Mouse (Mus musculus) heart, adult 8-10 months (tissue): ENCODE measurements at regions not wholly inside any gene's neighbourhood (a gene's known extent, or its start where the extent isn't known, plus 50 kb on each side); places are given as distances from the start of the nearest gene placed in this dataset.

ENCODE experiments used
- DNase-seq: peaks from one replicate; pipeline ENCODE4 v3.0.0; 2022; ENCODE audit warnings: low spot score

DNA sequence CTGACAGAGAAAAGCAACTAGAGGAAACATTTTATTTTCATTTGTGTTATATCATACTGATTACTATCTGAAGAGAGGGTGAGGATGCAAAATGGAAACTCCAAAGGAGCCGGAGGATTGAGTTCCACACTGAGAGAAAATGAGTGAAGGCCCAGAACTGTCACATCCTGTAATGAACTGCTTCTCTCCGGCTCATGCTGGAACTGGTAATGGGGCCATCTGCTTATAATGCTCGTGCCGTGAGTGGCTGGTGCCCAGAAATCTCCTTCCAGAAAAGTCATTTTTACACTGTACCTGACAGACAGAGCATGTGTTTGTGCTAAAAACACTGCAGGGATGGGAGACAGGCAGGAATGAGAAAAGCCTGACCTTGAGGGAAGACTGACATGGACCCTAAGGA is 483.5 kb upstream of the Pkdcc start:
- no peak for DNase-seq

DNA sequence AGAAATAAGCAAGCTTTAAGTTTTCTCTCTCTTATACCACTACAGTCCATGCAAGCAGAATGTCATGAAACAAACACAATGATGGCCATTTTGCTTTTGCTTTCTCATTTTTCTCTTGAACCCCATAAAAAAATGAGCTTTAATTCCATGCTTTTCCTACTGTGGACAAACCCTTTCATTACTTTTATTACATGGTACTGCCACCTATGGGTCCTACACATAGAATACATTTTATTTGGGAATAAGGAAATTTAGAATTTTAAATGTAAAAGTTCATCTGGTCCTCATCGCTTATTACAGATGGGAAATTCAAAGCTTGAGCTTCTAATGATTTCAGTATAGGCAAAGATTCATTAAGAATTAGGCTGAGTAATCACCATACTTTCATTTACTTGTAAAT is 472.6 kb upstream of the Pkdcc start:
- no peak for DNase-seq

DNA sequence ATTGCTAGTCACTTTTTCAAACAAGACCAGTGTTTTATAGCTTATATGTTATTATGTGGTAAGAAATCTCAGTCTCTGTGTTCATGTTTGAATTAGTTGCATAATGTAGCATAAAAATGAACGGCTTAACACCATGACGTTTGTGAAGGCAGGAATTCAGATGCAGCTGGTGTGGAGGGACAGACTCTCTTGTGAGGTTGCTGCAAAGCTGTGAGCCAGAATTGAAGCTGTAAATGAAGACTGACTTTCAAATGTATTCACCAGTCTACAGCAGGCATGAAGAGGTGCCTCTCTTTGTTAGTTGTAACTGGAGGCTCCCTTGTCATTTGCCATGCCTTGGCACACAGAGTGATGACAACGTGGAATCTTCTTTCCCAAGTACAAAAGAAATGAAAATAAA is 457.7 kb upstream of the Pkdcc start:
- DNase-seq = no peak

DNA sequence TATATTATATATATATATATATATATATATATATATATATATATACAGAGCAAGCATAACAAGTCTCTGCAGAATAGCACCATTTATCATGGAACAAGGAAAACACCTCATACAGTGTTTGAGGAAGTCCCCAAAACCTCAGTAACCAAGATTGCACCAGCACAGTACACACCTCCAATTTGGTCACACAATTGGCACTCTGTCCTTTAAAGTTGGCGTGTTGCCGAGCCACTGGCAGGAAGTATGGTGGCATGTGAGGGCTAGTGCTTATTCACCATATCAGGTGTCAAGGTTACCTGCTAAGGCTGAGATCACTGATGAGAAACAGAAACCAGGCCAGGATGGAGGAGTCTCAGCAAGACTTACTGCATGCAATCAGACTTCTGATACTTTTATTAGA is 436.0 kb upstream of the Pkdcc start:
- DNase-seq = peak; percentile 22

DNA sequence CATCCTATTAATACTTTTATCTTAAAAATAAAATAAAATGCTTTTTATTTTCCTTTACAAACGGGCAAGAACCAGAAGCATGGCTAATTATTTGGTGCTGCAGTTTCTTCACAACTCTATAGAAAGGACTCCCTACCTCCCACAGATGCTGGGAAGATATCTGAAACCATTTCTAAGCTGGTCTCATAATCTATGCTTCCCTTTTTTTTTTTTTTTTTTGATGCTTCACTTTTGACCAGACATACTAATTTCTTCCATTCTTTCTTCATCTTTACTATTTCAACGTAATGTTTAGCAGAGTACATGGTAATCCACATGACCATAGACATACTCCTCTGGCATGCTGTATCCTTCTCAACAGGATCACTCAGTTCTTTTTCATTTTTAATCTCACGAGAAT is 393.0 kb upstream of the Pkdcc start:
- no peak for DNase-seq

DNA sequence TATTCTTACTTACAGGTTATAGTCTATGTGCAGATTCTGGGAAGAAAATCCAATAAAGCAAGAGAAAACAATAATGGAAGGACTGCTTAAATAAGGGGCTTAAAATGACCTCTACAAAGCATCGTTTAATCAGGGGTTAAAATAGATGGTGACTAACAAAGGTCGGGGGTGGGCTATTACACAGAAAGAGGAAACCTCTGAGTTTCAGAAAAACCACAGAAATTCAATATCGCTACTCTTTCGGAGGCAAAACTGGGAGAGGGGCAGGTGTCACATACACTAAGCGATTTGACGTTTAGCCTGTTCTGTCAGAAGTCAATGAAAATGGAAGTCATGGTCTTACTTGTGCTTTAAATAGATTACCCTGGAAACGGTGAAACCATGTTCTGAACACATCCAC is 391.0 kb upstream of the Pkdcc start:
- DNase-seq = no peak

DNA sequence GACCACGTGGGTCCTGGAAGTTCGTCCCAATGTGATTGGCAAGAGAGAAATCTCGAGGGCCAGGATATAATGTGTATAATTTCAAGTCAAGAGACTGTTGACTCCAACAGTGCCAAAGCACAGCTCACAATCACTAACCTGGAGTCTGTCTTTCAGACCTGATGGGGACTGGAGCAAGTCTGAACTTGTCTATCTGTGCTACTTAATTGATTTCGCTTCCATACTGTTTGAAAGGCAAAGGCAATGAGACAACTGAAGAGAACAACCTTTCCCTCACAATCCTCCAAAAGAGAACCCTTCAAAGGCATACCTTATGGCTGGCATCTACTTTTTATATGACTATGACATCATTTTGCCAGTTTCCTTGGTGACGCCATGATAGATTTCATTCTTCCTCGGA is 390.5 kb upstream of the Pkdcc start:
- no peak for DNase-seq

DNA sequence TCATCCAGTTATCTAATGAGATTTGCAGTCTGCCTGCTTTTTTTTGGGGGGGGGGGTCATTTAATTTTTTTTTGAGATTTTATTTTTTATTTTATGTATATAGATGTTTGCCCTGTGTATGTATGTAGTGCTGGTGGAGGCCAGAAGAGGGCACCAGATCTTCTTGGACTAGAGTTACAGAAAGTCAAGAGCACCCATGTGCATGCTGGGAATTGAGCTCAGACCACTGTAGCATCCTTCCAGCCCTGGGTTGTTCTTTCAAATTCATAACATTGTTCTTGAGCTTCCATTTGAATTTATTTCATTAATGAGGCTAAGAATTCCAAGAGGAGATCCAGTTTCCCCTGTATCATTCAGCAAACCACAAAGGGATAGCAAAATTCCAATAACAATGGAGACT is 387.9 kb upstream of the Pkdcc start:
- no peak for DNase-seq

DNA sequence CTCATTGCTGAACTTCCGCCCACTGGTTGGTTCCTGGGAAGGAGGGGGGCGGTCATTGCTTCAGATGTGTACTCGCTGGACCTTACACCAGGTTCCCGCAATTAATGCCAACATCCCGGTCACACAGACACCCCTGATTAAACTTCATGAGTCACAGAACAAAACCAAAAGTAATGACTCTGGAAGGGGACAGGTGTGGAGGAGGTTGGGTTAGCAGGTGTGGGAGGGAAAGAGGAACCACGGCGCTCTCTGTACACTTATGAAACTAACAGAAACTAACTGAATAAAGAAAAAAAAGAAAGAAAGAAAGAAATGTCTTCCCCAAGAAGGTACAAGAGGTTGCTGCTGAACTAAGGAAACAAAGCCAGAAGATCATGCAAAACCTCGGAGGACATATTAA is 387.3 kb upstream of the Pkdcc start:
- DNase-seq = no peak

DNA sequence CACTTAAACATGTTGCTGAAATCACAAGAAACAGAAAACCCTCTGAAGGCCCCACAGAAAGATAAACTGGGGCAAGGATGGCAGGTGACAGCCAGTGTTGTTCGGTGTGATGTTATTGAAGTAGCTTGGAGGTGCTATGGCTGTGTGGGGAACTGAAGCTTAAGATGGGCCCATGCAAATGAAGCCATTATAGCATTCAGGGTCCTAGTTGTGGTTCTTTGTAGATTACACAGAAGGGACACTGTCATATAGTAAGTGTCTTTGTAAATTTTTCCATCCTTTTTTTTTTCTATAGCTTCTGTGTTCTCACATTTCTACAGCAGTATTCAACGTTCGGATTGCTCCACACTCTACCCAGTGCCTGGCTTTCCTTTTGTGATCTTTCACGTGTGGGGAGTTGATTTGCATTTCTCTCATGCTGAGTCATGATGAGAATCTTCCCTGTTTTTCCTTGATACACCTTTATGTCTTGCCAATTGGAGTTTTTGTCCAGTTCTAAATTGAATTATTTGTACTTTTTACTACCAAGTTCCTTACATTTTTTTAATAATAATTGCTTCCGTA is 386.6 kb upstream of the Pkdcc start:
- no peak for DNase-seq

DNA sequence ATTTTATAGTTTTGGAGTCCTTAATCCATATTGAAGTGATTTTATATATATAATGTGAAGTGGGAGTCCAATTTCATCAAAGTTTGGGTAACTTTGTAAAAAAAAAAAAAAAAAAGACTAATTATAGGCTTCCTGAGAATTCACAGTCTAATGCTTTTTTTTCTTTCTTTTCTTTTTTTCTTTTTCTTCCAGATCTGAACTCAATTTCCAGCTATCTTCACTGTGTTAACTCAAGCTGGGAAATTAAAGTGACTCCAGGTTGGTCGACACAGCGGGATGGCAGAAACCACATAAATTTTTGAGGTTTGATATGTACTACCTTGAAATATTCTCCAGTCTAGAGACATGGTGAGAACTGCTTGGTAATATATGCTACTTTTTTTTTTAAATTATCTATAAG is 385.7 kb upstream of the Pkdcc start:
- no peak for DNase-seq

DNA sequence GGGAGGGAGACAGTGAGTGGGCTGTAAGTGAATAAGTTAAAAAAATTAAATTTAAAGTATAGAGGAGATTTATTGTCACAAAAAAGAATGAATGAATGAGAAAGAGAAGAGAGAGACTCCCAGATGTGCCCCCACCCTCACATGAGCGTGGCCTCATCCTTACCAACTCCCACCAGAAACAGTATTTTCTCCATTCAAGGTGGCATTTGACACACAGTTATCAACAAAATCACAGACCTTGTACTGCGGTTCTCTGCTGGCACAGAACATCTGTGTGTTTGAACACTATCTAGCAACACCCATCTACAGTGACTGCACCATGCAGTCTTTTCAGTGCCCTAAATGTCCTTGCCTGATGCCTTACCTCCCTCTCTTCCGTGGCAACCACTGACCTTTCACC is 380.9 kb upstream of the Pkdcc start:
- DNase-seq = no peak

DNA sequence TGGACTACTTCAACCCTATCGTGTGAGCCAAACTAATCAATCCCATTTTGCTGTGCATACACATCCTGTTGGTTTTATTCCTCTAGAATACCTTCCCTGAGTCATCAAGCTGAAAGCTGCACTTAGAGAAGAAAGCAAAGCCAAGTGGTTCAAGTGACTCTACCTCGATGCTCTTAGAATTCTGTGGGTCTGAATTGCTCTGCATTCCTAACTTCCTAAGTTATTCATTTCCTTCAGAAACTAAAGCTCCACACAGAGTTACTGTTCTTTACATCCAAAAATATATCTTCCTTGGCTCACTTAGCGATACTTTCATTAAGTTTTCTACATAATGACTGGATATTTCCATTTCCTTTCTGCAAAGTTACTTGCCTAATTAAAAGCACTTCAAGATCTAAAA is 379.0 kb upstream of the Pkdcc start:
- no peak for DNase-seq

DNA sequence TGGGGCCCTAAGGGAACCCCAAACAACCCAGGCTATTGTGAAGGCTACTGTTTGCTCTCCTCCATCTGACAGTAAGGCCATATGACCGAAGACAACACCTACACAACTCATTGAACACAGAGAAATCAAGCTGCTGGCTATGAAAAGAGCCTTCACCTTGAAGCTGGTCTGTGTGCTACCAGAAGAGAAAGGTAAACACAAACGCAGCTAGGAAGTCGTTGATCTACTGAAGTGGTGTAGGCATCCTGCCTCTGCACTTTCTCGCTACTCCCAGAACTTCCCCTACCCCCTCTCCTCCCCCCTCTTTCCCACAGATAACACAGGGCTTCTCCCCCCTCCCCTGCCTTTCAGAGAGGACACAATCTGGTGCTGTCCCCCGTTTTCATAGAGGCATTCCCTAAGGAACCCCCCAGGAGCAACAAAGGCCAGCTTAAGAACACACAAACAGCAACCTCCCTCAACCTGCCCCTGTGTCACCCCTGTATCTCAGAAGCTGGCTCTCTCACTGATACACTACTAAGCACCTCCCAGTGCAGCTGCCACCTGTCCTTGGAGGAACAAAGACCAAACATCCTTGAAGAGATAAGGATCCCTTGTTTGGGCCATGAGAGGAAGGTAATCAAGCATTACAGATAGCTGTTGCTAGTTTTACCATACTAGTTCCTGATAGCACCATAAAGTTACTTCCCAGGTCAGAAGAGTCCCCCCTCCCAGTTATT is 368.2 kb upstream of the Pkdcc start:
- no peak for DNase-seq

DNA sequence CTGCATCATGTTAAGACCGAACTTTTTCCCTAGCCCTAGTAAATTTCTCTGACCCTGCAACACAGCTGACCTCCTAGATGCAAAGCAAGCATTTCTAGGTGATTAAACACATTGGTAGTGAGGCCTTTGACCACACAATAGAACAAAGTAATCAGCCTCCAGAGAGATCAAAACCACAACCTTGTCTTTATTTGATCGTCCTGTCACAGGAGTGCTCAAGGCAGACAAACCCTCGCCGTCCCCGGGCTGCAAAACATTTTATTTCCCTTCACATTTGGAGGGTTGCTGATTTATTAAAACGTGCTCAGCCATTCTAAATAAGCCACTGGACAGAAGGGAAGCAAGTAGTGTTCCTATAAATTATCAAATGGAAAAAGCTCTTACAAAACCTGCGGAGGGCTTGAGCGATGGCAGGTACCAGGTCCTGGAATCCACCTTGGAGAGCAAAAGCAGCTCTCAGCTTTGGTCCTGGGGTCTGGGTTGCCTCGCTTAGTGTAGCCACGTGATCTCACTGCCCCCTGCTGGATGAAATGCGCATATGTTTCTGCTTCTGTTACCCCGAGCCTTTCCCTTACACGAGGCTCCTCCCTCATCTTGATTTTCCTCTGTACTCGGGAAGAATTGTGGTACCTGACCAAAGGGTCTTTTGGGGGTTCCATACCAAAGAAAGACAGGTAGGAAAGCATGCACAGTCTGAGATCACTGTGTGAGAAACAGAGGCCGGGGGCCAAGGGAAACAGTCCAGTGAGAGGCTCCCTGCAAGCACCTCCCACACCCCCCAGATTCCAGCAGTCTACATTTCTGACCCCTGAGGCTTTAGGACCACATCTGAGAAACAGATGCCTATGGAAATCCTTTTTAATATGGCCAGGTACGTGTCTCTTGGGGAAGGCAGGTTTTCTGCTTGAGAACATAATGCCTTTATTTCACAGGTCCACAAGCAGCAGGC is 357.6 kb upstream of the Pkdcc start:
- peak; percentile 45 for DNase-seq

DNA sequence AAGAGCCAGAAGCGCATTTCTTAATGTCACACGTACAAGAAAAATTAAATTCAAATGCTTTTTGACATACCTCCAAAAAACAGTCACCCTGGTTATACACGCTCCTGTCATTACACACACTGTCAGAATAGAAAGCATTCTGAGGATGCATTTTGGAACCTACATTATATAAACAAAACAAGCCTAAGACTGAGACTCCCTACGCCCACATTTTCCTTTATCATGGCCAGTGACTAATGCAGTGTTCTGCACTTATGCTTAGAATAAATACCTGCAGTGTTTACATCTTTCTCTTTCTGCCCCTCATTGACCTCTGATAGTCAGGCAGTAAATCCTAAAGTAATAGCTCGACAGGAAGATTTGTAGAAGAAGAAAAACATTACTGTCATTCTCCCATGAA is 354.7 kb upstream of the Pkdcc start:
- no peak for DNase-seq

DNA sequence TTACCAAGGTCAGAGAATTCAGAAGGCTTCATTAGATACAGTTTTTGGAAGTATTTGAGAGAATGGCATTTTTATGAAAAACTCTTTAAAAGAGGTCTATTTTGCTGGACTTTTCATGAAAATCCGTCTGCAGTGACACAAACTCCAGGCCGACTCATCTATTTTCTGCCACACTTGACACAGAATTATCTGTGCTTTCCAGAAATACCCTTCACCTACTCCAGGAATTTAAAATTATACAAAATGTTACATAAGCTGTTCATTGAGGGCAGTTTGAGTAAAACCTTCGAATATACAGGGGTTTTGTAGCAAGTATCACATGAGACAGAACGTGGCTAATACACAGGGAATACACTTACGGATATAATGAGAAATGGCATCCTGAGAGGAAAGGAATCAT is 354.1 kb upstream of the Pkdcc start:
- no peak for DNase-seq

DNA sequence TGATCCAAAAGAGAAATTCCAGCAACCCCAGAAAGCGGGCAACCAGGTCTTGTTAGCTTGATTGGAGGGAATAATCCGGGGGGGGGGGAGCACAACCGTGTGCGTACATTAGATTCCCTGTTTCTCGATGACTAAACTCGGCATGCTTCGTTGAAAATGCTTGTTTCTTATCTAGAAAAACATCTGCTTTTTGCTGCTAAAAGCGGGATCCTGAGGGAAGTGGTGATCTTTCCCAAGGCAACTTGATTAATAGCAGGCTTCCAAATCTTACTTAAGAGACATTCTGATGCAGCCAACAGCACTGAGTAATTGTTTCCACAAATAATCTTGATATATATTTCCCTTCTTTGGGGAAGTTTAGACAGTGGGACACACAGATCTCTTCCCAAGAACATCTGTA is 338.0 kb upstream of the Pkdcc start:
- DNase-seq = no peak

DNA sequence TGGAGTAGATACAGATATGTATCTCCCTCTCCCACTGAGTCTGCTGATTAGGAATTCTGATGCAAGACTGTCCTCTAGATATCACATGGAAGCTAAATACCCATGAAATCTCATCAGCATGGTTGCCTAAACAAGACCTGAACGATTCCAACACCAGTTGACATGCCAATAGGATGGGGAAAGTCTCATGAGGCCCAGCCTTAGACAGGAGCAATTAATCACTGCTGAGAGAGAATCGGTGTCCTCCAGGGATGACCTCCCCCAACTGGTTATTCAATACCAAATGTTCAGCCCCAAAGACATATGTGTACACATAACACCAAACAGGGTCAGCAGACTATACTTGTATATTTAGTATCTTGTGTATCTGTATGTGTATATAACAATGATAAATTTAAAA is 314.5 kb upstream of the Pkdcc start:
- no peak for DNase-seq

DNA sequence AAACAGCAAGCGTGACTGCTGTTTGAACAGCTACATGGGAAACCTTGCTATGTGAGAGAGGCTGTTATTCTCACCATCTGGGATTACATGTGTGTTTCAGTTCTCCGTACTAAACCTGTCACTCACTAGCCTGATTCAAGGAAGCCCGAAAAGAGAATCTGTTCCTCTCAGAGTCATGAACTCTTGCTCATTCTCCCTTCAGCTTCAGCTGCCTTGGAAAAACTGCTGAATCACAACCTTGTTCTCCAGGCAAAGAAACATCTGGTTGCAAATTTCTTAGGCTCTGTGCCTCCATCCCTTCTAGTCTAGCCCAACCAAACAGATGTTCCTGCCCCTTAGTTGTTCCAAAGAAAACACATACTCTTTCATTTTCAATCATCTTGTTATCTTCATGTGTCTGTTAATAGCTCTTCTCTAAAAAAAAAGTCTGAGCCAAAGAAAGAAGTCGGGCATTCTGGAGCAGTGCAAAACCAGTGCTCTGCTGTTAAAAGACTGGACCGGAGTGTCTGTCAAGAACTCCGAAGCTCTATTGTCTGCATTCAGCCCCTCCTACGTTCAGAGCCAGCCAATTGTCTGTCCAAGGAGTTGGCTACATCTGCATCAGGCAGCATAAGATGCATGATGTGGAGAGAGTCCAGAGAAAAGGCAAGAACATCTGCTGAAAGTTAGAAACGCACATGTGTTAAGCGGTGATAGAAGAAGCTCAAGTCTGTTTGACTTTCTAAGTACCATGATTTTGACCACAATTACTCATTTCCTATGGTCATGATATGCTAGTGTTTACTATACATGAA is 313.8 kb upstream of the Pkdcc start:
- peak; percentile 25 for DNase-seq

DNA sequence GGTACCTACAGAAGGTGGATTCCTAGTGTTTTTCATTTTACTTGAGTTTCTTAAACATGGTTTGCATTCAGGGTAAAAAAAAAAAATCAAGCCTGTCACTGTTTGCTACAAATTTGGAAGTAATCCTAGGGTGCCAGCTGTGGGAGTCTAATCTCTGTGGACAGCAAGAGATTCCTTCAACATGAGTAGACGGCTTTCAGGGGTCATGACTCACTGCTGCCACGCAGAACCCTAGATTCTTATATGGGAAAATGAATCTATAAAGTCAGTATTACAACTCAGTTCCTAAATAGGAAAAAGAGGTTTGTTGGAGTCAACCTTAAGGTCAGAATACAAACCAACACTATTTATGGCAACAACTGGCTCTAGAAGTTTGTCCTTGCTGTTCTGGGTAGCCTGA is 310.1 kb upstream of the Pkdcc start:
- DNase-seq = no peak

DNA sequence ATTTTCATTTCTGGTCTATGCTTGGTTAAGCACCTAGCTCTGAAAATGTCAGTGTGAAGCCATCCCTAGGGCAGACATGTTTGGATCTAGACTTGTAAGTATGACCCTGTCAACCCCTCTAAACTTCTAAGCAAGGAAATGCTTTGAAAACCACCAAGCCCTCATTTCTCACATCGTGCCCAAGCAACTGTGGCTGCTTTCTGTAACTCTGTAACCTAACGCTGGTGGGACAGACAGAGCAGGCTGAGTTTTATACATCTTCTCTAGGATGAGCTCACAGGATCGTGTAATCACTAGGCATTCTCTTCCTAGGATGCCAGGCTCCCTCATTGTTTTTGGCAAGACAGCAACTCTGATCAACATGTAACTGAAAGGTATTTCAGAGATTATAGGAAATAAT is 309.6 kb upstream of the Pkdcc start:
- DNase-seq = no peak
